Comparison of ENCODE assay signal across 9 mouse cellular contexts in the genomic region with DNA sequence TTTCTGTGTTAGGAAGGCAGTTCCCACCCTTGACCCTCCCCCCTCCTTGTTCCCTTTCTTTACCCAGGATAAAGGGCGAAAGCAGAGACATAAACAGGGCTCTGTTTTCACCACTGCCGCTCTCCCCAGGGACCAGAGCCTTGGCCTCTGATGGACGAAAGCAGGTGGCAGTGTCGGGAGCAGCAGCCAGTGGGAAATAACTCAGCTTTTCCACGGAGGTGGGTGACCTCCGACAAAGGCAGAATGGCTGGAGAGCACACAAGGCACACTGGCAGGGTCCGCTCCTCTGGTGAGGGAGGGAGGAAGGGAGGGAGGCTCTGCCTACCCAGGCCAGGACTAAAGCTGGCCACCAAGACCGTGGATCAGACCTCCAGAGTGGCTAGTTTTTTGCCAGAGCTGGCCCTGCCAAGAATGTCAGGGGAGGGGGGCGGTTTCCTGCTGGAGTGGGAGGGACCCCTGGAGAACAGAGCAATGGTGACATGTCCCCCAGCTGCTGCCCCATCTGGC.
DNase-seq lines count a peak whose midpoint lies in the region; ATAC-seq and TF ChIP-seq lines count a peak whose summit lies in the region.
"Had no signal": no experiment of that assay in that cellular context is flagged by ENCODE, and none has a peak within 500 bp of the region (broad histone marks: within the 10 kb centered on the region; RNA-seq: fewer than 3 reads in every experiment).

No protein-coding gene starts in this region.

- H3K27me3 ChIP-seq in neural tube, embryonic 15.5 days (replicated peaks): peaks cover 20% of the 10 kb centered on the region; the same call in 1 of the 2 replicates
- H3K27me3 ChIP-seq in forebrain, postnatal 0 days (ENCODE audit: insufficient read depth, low read length): no peaks in the 10 kb centered on the region; the same call in 1 of the 2 replicates
- peaks cover 21% of the 10 kb centered on the region; the same call in 1 of the 2 replicates for H3K27me3 ChIP-seq in limb, embryonic 14.5 days (ENCODE audit: control insufficient read depth, insufficient read depth, low read length)

- H3K4me2 ChIP-seq in neural tube, embryonic 15.5 days: no peak overlapping the region
- no peak overlapping the region for H3K4me2 ChIP-seq in forebrain, postnatal 0 days (ENCODE audit: low read depth)
- H3K4me2 ChIP-seq in limb, embryonic 14.5 days (replicated peaks; ENCODE audit: low read depth, low read length, severe bottlenecking): no peak overlapping the region

- peak; percentile 37 for DNase-seq in neural tube, embryonic 10.5 days (ENCODE audit: extremely low spot score, low spot score)
- DNase-seq in forebrain, postnatal 0 days: no peak
- peak; percentile 26 for DNase-seq in limb, embryonic 14.5 days (ENCODE audit: low spot score)
- no peak for DNase-seq in right cerebral cortex, adult 18-20 months
- DNase-seq in right cerebral cortex, postnatal 25 days: no peak
- DNase-seq: cerebellum, postnatal 25 days; thymus, postnatal 36 days had no signal

- TF ChIP-seq CTCF in forebrain, postnatal 0 days (IDR thresholded peaks at IDR 0.05; ENCODE audit: low read depth): no peak

- H3K4me3 ChIP-seq in neural tube, embryonic 15.5 days (replicated peaks): no peak overlapping the region
- H3K4me3 ChIP-seq in forebrain, postnatal 0 days (ENCODE audit: low read depth, low read length): no peak overlapping the region
- H3K4me3 ChIP-seq in limb, embryonic 14.5 days (replicated peaks; ENCODE audit: low read length): no peak overlapping the region

- H3K36me3 ChIP-seq in neural tube, embryonic 15.5 days: no peaks in the 10 kb centered on the region
- no peaks in the 10 kb centered on the region for H3K36me3 ChIP-seq in forebrain, postnatal 0 days (ENCODE audit: insufficient read depth)
- H3K36me3 ChIP-seq in limb, embryonic 14.5 days (ENCODE audit: control insufficient read depth, insufficient read depth, low read length): no peaks in the 10 kb centered on the region

- ATAC-seq in neural tube, embryonic 15.5 days (ENCODE audit: low FRiP score): no peak
- ATAC-seq in forebrain, postnatal 0 days: peak; percentile 36
- ATAC-seq in limb, embryonic 14.5 days (ENCODE audit: low FRiP score, low read depth): peak; percentile 76
- ATAC-seq in inflammation-experienced regulatory T-cells, adult 6 months: no peak

- H3K4me1 ChIP-seq in neural tube, embryonic 15.5 days: peaks cover 15% of the 10 kb centered on the region
- H3K4me1 ChIP-seq in forebrain, postnatal 0 days (ENCODE audit: insufficient read depth): no peaks in the 10 kb centered on the region
- no peaks in the 10 kb centered on the region for H3K4me1 ChIP-seq in limb, embryonic 14.5 days (ENCODE audit: control insufficient read depth, insufficient read depth, low read length)

- no peak overlapping the region for H3K27ac ChIP-seq in neural tube, embryonic 15.5 days (replicated peaks)
- H3K27ac ChIP-seq in forebrain, postnatal 0 days (ENCODE audit: low read depth, low read length): no peak overlapping the region
- H3K27ac ChIP-seq in limb, embryonic 14.5 days (replicated peaks; ENCODE audit: low read depth, low read length): no peak overlapping the region

- WGBS in neural tube, embryonic 15.5 days: 5% methylated on average over 9 of the region's 9 CpGs
- 8% methylated on average over 9 of the region's 9 CpGs for WGBS in forebrain, postnatal 0 days
- WGBS in limb, embryonic 14.5 days: 10% methylated on average over 9 of the region's 9 CpGs

- H3K9me3 ChIP-seq in neural tube, embryonic 15.5 days (replicated peaks): no peaks in the 10 kb centered on the region
- H3K9me3 ChIP-seq in forebrain, postnatal 0 days (ENCODE audit: low read length): no peaks in the 10 kb centered on the region
- H3K9me3 ChIP-seq in limb, embryonic 14.5 days (ENCODE audit: control insufficient read depth, low read length): no peaks in the 10 kb centered on the region

- no peak overlapping the region for H3K9ac ChIP-seq in neural tube, embryonic 15.5 days (replicated peaks)
- H3K9ac ChIP-seq in forebrain, postnatal 0 days: no peak overlapping the region
- H3K9ac ChIP-seq in limb, embryonic 14.5 days (ENCODE audit: low read depth, low read length, severe bottlenecking): no peak overlapping the region

- TF ChIP-seq POLR2A in limb, embryonic 14.5 days (IDR thresholded peaks at IDR 0.05; ENCODE audit: borderline replicate concordance, extremely low read depth, insufficient read depth, insufficient read length): no peak

Comparison
In these comparisons a context has a peak if more than half of its experiments do, and no peak if none do; other contexts are left out.
1. DNase-seq: peak in neural tube, embryonic 10.5 days (single experiment) and limb, embryonic 14.5 days (single experiment); none in forebrain, postnatal 0 days (single experiment), right cerebral cortex, adult 18-20 months (single experiment) and right cerebral cortex, postnatal 25 days (single experiment).
2. ATAC-seq: peak in forebrain, postnatal 0 days (single experiment) and limb, embryonic 14.5 days (single experiment); none in neural tube, embryonic 15.5 days (single experiment) and inflammation-experienced regulatory T-cells, adult 6 months (single experiment).